In the genomic region with DNA sequence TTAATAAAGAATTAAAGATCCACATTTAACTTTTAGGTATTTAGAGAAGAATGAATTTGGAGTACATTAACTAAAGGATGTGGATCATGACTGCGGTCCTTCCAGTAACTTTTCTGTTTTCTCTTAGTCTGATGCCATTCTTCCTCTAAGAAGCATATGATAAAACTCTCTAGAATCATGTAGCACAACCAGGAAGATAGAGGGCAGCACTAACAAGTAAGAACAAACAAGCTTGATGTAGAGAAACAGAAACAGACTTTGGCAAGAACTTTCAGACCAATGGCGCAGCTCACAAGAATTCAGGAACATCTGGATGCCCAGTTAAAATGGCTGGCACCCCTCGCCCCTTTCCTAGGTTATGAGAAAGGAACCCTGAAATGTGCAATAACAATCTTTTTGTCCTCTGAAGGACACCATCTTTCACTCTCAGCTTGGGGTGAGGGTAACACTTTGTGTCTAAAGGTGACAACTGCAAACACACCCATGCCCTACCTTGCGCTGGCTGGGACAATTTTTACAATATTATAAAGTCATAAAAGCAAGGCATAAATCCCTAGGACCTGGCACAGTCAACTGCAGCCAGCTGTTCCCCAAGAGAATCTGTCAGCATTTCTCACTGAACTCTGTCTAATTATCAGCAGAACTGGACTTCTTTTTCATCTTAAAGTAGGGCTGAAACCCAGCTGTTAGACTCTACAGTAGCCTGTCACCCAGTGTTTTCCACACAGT, we compare ENCODE assay signal across 11 mouse cellular contexts. TPM values are rescaled to one million over a fixed set of nuclear protein-coding genes. Genes with fewer than 3 reads are reported as not detected.
DNase-seq lines count a peak whose midpoint lies in the region; ATAC-seq and TF ChIP-seq lines count a peak whose summit lies in the region.
"Had no signal": no experiment of that assay in that cellular context is flagged by ENCODE, and none has a peak within 500 bp of the region (broad histone marks: within the 10 kb centered on the region; RNA-seq: fewer than 3 reads in every experiment).

No protein-coding gene starts in this region.

- no peaks in the 10 kb centered on the region for H3K9me3 ChIP-seq in forebrain, embryonic 16.5 days (ENCODE audit: control insufficient read depth, low read length)
- no peaks in the 10 kb centered on the region for H3K9me3 ChIP-seq in forebrain, embryonic 10.5 days
- H3K9me3 ChIP-seq in limb, embryonic 14.5 days (ENCODE audit: control insufficient read depth, low read length) = no peaks in the 10 kb centered on the region
- no peaks in the 10 kb centered on the region for H3K9me3 ChIP-seq in limb, embryonic 10.5 days (replicated peaks)
- no peaks in the 10 kb centered on the region for H3K9me3 ChIP-seq in embryonic facial prominence, embryonic 14.5 days (ENCODE audit: control insufficient read depth, low read length)
- H3K9me3 ChIP-seq: embryonic facial prominence, embryonic 13.5 days; G1E; megakaryocyte, embryonic 14.5 days had no signal

- DNase-seq in forebrain, embryonic 10.5 days (ENCODE audit: extremely low spot score, low spot score) = no peak
- peak; percentile 67 for DNase-seq in limb, embryonic 14.5 days (ENCODE audit: low spot score)
- DNase-seq in limb, embryonic 10.5 days (ENCODE audit: low spot score) = no peak
- peak; percentile 71 for DNase-seq in embryonic facial prominence, embryonic 14.5 days (ENCODE audit: low spot score)
- peak; percentile 28 for DNase-seq in retina, embryonic 14.5 days (ENCODE audit: low spot score)
- no peak for DNase-seq in c-Kit-positive CD71-positive TER-119-positive erythroid progenitor cells, embryonic 14.5 days (ENCODE audit: low spot score)
- DNase-seq in B cell, adult 2 months = no peak

- H3K27ac ChIP-seq in forebrain, embryonic 16.5 days (ENCODE audit: low read length) = no peak overlapping the region
- no peak overlapping the region for H3K27ac ChIP-seq in forebrain, embryonic 10.5 days
- no peak overlapping the region for H3K27ac ChIP-seq in limb, embryonic 14.5 days (replicated peaks; ENCODE audit: low read depth, low read length)
- H3K27ac ChIP-seq in limb, embryonic 10.5 days = no peak overlapping the region
- no peak overlapping the region for H3K27ac ChIP-seq in embryonic facial prominence, embryonic 14.5 days (replicated peaks; ENCODE audit: low read depth, low read length)
- H3K27ac ChIP-seq: embryonic facial prominence, embryonic 13.5 days had no signal

- no peak overlapping the region for H3K9ac ChIP-seq in forebrain, embryonic 16.5 days (replicated peaks; ENCODE audit: low read depth, low read length)
- no peak overlapping the region for H3K9ac ChIP-seq in limb, embryonic 14.5 days (ENCODE audit: low read depth, low read length, severe bottlenecking)
- H3K9ac ChIP-seq in embryonic facial prominence, embryonic 14.5 days (ENCODE audit: low read depth, low read length) = no peak overlapping the region
- H3K9ac ChIP-seq: embryonic facial prominence, embryonic 13.5 days had no signal

- 79% methylated on average over 4 of the region's 4 CpGs for WGBS in forebrain, embryonic 16.5 days
- WGBS in forebrain, embryonic 10.5 days = 91% methylated on average over 4 of the region's 4 CpGs
- WGBS in limb, embryonic 14.5 days = 81% methylated on average over 4 of the region's 4 CpGs
- WGBS in limb, embryonic 10.5 days = 93% methylated on average over 4 of the region's 4 CpGs
- 84% methylated on average over 4 of the region's 4 CpGs for WGBS in embryonic facial prominence, embryonic 14.5 days

- H3K36me3 ChIP-seq in forebrain, embryonic 16.5 days (ENCODE audit: control insufficient read depth, insufficient read depth) = peaks cover 11% of the 10 kb centered on the region
- peaks cover 64% of the 10 kb centered on the region for H3K36me3 ChIP-seq in forebrain, embryonic 10.5 days (replicated peaks)
- peaks cover 70% of the 10 kb centered on the region for H3K36me3 ChIP-seq in limb, embryonic 14.5 days (ENCODE audit: control insufficient read depth, insufficient read depth, low read length)
- peaks cover 59% of the 10 kb centered on the region for H3K36me3 ChIP-seq in limb, embryonic 10.5 days
- H3K36me3 ChIP-seq in embryonic facial prominence, embryonic 14.5 days (ENCODE audit: control insufficient read depth, insufficient read depth, low read length) = peaks cover 81% of the 10 kb centered on the region

- H3K4me2 ChIP-seq in forebrain, embryonic 16.5 days (ENCODE audit: low read length) = no peak overlapping the region
- H3K4me2 ChIP-seq in limb, embryonic 14.5 days (replicated peaks; ENCODE audit: low read depth, low read length, severe bottlenecking) = no peak overlapping the region
- no peak overlapping the region for H3K4me2 ChIP-seq in embryonic facial prominence, embryonic 14.5 days (ENCODE audit: low read depth, low read length)
- H3K4me2 ChIP-seq: embryonic facial prominence, embryonic 13.5 days had no signal

- H3K4me1 ChIP-seq in forebrain, embryonic 16.5 days (replicated peaks; ENCODE audit: control insufficient read depth, insufficient read depth, low read length) = no peaks in the 10 kb centered on the region
- no peaks in the 10 kb centered on the region for H3K4me1 ChIP-seq in forebrain, embryonic 10.5 days
- H3K4me1 ChIP-seq in limb, embryonic 14.5 days (ENCODE audit: control insufficient read depth, insufficient read depth, low read length) = no peaks in the 10 kb centered on the region
- H3K4me1 ChIP-seq in limb, embryonic 10.5 days = no peaks in the 10 kb centered on the region
- no peaks in the 10 kb centered on the region for H3K4me1 ChIP-seq in embryonic facial prominence, embryonic 14.5 days (ENCODE audit: control insufficient read depth, insufficient read depth, low read length)
- H3K4me1 ChIP-seq: embryonic facial prominence, embryonic 13.5 days had no signal

- TF ChIP-seq POLR2A in limb, embryonic 14.5 days (IDR thresholded peaks at IDR 0.05; ENCODE audit: borderline replicate concordance, extremely low read depth, insufficient read depth, insufficient read length) = no peak

- H3K4me3 ChIP-seq in forebrain, embryonic 16.5 days (replicated peaks; ENCODE audit: low read length) = no peak overlapping the region
- no peak overlapping the region for H3K4me3 ChIP-seq in forebrain, embryonic 10.5 days
- no peak overlapping the region for H3K4me3 ChIP-seq in limb, embryonic 14.5 days (replicated peaks; ENCODE audit: low read length)
- no peak overlapping the region for H3K4me3 ChIP-seq in limb, embryonic 10.5 days
- H3K4me3 ChIP-seq in embryonic facial prominence, embryonic 14.5 days (ENCODE audit: low read depth, low read length) = no peak overlapping the region
- H3K4me3 ChIP-seq: embryonic facial prominence, embryonic 13.5 days; megakaryocyte, embryonic 14.5 days had no signal

- ATAC-seq in forebrain, embryonic 16.5 days = peak; percentile 45; the same call in 1 of the 2 replicates
- no peak for ATAC-seq in limb, embryonic 14.5 days (ENCODE audit: low FRiP score, low read depth)
- no peak for ATAC-seq in embryonic facial prominence, embryonic 14.5 days (ENCODE audit: low read depth)

- no peaks in the 10 kb centered on the region for H3K27me3 ChIP-seq in forebrain, embryonic 16.5 days (replicated peaks; ENCODE audit: control insufficient read depth, insufficient read depth, low read length)
- no peaks in the 10 kb centered on the region for H3K27me3 ChIP-seq in forebrain, embryonic 10.5 days (ENCODE audit: poor library complexity, severe bottlenecking)
- no peaks in the 10 kb centered on the region for H3K27me3 ChIP-seq in limb, embryonic 14.5 days (ENCODE audit: control insufficient read depth, insufficient read depth, low read length)
- no peaks in the 10 kb centered on the region for H3K27me3 ChIP-seq in limb, embryonic 10.5 days (ENCODE audit: low read depth, poor library complexity, severe bottlenecking)
- H3K27me3 ChIP-seq in embryonic facial prominence, embryonic 14.5 days (replicated peaks; ENCODE audit: control insufficient read depth, insufficient read depth, low read length) = no peaks in the 10 kb centered on the region
- H3K27me3 ChIP-seq: embryonic facial prominence, embryonic 13.5 days; megakaryocyte, embryonic 14.5 days had no signal

RNA-seq across cellular contexts. Expression of a gene that starts 33.6 kb away (rescaled TPM):
- 53.3 and 69.9 TPM in 2 replicates for polyA plus RNA-seq in forebrain, embryonic 16.5 days (2015; fragmentation: Nextera tagmentation; extraction: Ambion mirVana)
- 111 and 120 TPM in 2 replicates for polyA plus RNA-seq in forebrain, embryonic 10.5 days (2016; fragmentation: Nextera tagmentation; extraction: Ambion mirVana)
- polyA plus RNA-seq in limb, embryonic 14.5 days (2012; rRNA removed) = 19.5 and 24.6 TPM in 2 replicates
- 78.1 and 83.1 TPM in 2 replicates for polyA plus RNA-seq in limb, embryonic 14.5 days (2014; fragmentation: Nextera tagmentation; extraction: Ambion mirVana)
- 98.8 and 110 TPM in 2 replicates for polyA plus RNA-seq in limb, embryonic 10.5 days (2016; fragmentation: Nextera tagmentation; extraction: Ambion mirVana)
- 77.3 and 81.6 TPM in 2 replicates for polyA plus RNA-seq in embryonic facial prominence, embryonic 14.5 days (2014; fragmentation: Nextera tagmentation; extraction: Ambion mirVana)

Comparison
In these comparisons a context has a peak if more than half of its experiments do, and no peak if none do; other contexts are left out.
1. DNase-seq: peak in limb, embryonic 14.5 days (single experiment), embryonic facial prominence, embryonic 14.5 days (single experiment) and retina, embryonic 14.5 days (single experiment); none in forebrain, embryonic 10.5 days (single experiment), limb, embryonic 10.5 days (single experiment), c-Kit-positive CD71-positive TER-119-positive erythroid progenitor cells, embryonic 14.5 days (single experiment) and B cell, adult 2 months (0 of 2).